Mouse (Mus musculus) embryonic fibroblast, embryonic 13.5 days (primary cell): ENCODE measurements around the gene Il2rb.

ENCODE experiments used
- CTCF ChIP-seq: IDR thresholded peaks from 2 replicates; pipeline ENCODE4 v1.5.1; 2011; ENCODE audit warnings: mild to moderate bottlenecking, control low read depth, low read length, moderate library complexity, borderline replicate concordance; ENCODE audit not compliant: insufficient read depth
- POLR2A ChIP-seq: IDR thresholded peaks from 2 replicates; pipeline ENCODE4 v1.6.1; 2011; ENCODE audit warnings: low read depth, mild to moderate bottlenecking, control low read depth, low read length, moderate library complexity

DNA sequence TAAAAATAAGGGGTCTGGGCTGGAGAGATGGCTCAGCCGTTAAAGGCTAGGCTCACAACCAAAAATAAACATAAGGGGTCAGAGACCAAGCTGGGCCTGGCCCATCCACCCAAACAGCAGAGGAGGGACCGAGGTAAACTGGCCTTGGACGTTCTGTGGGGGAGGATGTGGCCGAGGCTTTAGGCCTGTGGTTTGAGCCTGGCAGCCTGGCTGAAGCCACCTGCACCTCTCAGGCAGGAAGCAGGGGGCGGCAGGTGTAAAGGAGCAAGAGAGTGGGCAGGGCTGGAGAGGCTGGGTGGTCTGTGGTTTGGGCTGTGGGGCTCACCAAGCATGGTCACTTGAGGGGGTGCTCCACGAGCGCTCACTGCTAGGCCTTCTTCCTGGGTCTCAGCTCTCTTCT, 16.9 kb upstream of the Il2rb start:
- TF ChIP-seq POLR2A (no peak), CTCF (no peak)
